Mouse (Mus musculus) heart, adult 11 months (tissue): Measurements from ENCODE around the gene Lamtor1.

Experiments
- DNase-seq: peaks from one replicate; pipeline ENCODE4 v3.0.0; 2022

The Lamtor1 gene

DNA sequence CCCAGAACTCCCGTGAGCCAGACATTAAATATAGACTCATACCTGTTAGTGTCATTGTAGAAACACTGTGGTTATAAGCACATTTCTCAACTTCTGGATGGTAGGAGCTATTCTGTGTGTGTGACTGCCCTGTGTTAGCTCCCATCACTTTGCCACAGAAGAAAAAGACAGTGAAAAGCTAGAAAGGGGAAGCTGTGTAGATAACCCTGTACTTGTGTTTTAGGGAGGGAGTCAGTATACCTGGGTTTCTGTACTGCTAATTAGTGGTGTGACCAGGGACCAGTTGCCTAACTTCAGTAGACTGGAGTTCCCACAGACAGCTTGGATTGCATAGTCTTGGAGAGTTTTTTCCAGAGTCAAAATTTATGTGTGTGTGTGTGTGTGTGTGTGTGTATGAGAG lies 50.8 kb downstream of the Lamtor1 start:
- peak; percentile 15 for DNase-seq

- peak; percentile 62 for DNase-seq
Measured at GRCm38 (mm10) chr7:101956911-101957310, 51.2 kb downstream of the Lamtor1 start.

DNA sequence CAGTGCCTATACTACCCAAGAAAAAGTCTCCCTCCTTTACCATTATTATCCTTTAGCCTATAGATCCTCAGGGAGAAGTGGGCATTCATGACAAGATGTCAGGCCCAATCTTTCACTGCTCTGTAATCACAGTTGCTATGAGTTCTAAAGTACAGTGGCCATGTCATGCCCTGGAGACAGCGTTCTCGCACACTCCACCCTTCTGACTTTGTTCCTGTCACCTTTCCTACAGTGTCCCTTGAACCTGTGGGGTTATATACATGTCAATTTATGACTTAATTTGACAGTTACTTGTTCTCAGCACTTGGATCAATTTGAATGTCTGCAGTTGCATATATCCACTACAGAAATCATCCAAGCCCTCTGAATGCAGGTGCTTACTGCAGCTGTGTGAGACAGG lies 57.1 kb downstream of the Lamtor1 start:
- DNase-seq: peak; percentile 27

GRCm38 (mm10) chr7:101963621-101964020 lies 57.9 kb downstream of the Lamtor1 start:
- DNase-seq: no peak

GRCm38 (mm10) chr7:101964551-101964950 lies 58.8 kb downstream of the Lamtor1 start:
- DNase-seq: peak; percentile 58

DNA sequence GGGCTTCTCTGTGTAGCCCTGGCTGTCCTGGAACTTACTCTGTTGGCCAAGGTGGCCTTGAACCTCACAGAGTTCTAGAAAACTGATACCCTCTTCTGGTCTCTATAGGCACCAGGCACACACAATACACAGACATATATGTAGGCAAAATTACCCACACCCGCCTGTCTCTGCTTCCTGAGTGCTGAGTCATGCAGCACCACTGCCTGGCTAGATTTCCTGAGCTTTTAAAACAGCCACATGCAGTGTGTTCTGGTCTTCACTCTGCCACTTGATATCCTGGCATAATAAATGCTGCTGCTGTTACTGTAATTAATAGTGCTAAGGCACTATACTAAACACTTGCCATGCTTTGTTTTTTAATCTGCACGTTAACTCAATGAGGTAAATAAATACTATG lies 59.9 kb downstream of the Lamtor1 start:
- DNase-seq: peak; percentile 79

- DNase-seq: peak; percentile 31
Measured at GRCm38 (mm10) chr7:101967256-101967655, 61.6 kb downstream of the Lamtor1 start.

DNA sequence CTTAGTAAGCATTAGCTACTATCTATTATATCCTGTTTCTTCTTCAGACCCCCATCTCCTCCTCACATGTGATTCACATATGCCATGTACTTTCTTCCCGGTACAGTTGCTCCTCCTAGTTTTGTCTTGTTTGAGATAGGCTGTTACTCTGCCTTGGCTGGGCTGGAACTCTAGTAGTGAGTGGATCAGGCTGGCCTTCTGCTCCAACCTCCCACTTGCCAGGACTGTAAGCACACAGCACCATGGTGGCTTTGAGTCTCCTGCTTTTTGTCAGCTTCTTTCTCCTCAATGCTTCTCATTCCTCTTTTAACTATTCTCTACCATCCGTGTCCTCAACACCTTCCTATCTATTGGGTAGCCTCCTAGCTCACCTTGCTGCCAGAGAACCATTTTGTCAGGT lies 63.0 kb downstream of the Lamtor1 start:
- DNase-seq: peak; percentile 82

DNA sequence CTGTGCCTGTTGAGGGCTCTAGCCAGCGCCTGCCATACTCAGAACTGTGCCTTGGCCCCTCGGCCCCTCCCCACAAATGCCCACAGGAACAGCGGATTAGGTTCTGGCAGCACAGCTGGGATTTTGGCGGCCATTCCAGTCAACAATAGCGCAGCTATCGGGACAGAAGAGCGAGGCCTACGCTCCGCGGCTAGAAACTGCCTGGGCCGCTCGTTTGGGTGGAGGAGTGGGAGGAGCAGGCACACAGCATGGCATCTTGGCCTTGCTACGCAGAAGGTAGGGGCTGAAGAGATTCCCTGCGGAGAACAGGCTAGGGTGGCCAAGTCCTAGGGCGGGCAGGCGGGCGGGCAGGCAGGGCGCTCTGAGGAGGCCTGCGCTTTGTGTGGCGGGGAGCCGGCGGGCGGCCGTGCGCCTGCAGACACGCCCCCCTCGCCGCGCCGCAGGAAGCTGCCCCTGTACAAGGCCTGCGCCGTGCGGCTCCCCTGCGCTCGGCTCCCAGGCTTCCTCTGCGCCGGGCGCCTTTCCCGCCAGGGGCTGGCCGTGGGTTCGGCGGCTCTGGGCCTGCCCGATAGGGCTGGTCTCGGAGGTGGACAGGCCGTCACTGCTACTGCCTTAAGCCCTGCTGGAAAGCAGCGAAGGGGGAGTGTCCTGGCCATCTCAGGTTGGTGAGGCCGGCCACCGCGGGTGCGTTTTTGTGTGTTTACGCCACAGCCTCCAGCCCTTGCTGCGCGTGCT lies 64.2 kb downstream of the Lamtor1 start:
- peak; percentile 99 for DNase-seq

- peak; percentile 99 for DNase-seq
Measured at GRCm38 (mm10) chr7:101970429-101970775, 64.7 kb downstream of the Lamtor1 start.

GRCm38 (mm10) chr7:101970821-101971461 lies 65.2 kb downstream of the Lamtor1 start:
- peak; percentile 98 for DNase-seq

DNA sequence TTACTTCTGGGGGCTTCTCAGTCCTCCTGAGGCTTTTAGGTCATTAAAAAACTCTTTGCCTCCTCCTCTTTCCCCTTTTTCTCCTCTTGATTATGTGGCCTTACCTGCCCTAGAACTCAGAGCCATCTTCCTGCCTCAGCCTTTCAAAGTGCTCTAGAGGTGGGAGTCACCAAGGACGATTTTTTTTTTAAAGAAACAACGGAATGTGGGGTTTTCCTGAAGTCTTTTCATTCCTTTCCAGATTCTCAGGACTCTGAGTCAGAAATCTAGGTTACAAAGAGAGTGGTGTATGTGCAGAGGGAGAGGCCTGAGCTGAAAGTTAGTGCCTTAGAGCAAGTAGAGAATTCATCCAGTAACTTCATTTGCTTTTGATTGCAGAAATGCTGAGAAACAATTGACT lies 66.0 kb downstream of the Lamtor1 start:
- no peak for DNase-seq

GRCm38 (mm10) chr7:101973730-101974129 lies 68.0 kb downstream of the Lamtor1 start:
- DNase-seq: no peak

GRCm38 (mm10) chr7:101974505-101974904 lies 68.8 kb downstream of the Lamtor1 start:
- DNase-seq: peak; percentile 97
